In the genomic region with DNA sequence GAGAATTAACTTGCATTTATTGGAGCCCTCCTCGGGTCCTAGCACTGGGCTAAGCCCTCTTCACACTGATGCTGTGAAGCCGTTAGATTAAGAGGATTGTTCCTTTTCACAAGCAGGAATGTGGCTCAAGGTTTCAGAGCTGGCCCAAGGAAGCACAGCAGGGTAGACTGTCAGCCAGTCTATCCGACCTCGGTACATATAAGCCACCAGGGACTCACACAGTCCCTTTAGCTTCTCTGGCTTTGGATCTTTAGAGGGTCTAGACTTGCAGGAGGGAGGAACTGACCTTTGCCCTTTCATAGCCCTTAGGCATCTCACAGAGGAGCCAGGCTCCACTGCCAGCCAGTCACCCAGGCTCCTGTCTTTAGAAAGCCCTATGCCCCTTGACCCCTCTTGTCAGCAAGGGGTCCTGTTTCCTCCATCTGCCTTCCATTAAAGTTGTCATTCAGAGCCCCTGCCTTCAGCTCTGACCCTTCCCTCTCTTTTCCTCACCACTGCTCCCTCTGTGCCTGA, we compare ENCODE assay signal across 7 mouse cellular contexts. TPM values are rescaled to one million over a fixed set of nuclear protein-coding genes. Genes with fewer than 3 reads are reported as not detected.
DNase-seq lines count a peak whose midpoint lies in the region; ATAC-seq and TF ChIP-seq lines count a peak whose summit lies in the region.

A gene (minus strand): TSS at position 51 of the 513 bp plus-strand sequence.

- no peak for DNase-seq in lung, adult 18-20 months
- DNase-seq in embryo, embryonic 10 days (ENCODE audit: low spot score), result peak; percentile 90
- no peak for DNase-seq in hindbrain, embryonic 11.5 days (ENCODE audit: low spot score)
- no peak for DNase-seq in liver, embryonic 14.5 days (ENCODE audit: low read depth in 3 of 3, low spot score in 3 of 3)
- DNase-seq in retina, embryonic 14.5 days (ENCODE audit: low spot score), result no peak
- DNase-seq in cerebellum, adult 11-12 months, result no peak

- no peak within 1 kb of the TSS for H3K4me3 ChIP-seq in lung, embryonic 15.5 days
- no peak within 1 kb of the TSS for H3K4me3 ChIP-seq in hindbrain, embryonic 11.5 days (ENCODE audit: low read depth, low read length)
- no peak within 1 kb of the TSS for H3K4me3 ChIP-seq in liver, embryonic 14.5 days (ENCODE audit: insufficient read depth in 1 of 2, low read depth in 2 of 2, low read length in 2 of 2)

- H3K36me3 ChIP-seq in lung, embryonic 15.5 days, result peaks cover 15% of the 10 kb centered on the region
- H3K36me3 ChIP-seq in hindbrain, embryonic 11.5 days (ENCODE audit: control insufficient read depth, insufficient read depth, low read length), result no peaks in the 10 kb centered on the region; the same call in 1 of the 2 replicates
- H3K36me3 ChIP-seq in liver, embryonic 14.5 days (replicated peaks; ENCODE audit: control insufficient read depth, insufficient read depth, low read depth), result peaks cover 15% of the 10 kb centered on the region

- no peak within 1 kb of the TSS for H3K4me2 ChIP-seq in lung, embryonic 15.5 days
- H3K4me2 ChIP-seq in hindbrain, embryonic 11.5 days (replicated peaks; ENCODE audit: low read depth, low read length), result no peak within 1 kb of the TSS
- H3K4me2 ChIP-seq in liver, embryonic 14.5 days (ENCODE audit: low read depth), result no peak within 1 kb of the TSS

- H3K27ac ChIP-seq in lung, embryonic 15.5 days, result no peak within 1 kb of the TSS
- no peak within 1 kb of the TSS for H3K27ac ChIP-seq in hindbrain, embryonic 11.5 days (ENCODE audit: low read depth, low read length)
- H3K27ac ChIP-seq in liver, embryonic 14.5 days, result no peak within 1 kb of the TSS

- no peak for TF ChIP-seq EP300 in liver, embryonic 14.5 days (IDR thresholded peaks at IDR 0.05; ENCODE audit: low read depth)

- no peak within 1 kb of the TSS for H3K9ac ChIP-seq in lung, embryonic 15.5 days
- no peak within 1 kb of the TSS for H3K9ac ChIP-seq in hindbrain, embryonic 11.5 days (ENCODE audit: low read depth, low read length)
- H3K9ac ChIP-seq in liver, embryonic 14.5 days (replicated peaks), result no peak within 1 kb of the TSS

- H3K9me3 ChIP-seq in lung, embryonic 15.5 days, result no peaks in the 10 kb centered on the region
- no peaks in the 10 kb centered on the region for H3K9me3 ChIP-seq in hindbrain, embryonic 11.5 days (ENCODE audit: control insufficient read depth, low read length)
- no peaks in the 10 kb centered on the region for H3K9me3 ChIP-seq in liver, embryonic 14.5 days (ENCODE audit: control insufficient read depth, low read length)

- H3K27me3 ChIP-seq in lung, embryonic 15.5 days, result no peaks in the 10 kb centered on the region
- no peaks in the 10 kb centered on the region for H3K27me3 ChIP-seq in hindbrain, embryonic 11.5 days (ENCODE audit: control insufficient read depth, insufficient read depth, low read length)
- no peaks in the 10 kb centered on the region for H3K27me3 ChIP-seq in liver, embryonic 14.5 days (ENCODE audit: control insufficient read depth, insufficient read depth, low read length)

- ATAC-seq in lung, embryonic 15.5 days (ENCODE audit: borderline replicate concordance, extremely low read depth, low FRiP score, low TSS enrichment), result no peak
- ATAC-seq in hindbrain, embryonic 11.5 days (ENCODE audit: low FRiP score), result no peak
- ATAC-seq in liver, embryonic 14.5 days (ENCODE audit: insufficient read depth), result no peak

- WGBS in lung, embryonic 15.5 days, result 27% methylated on average over 4 of the region's 4 CpGs
- 10% methylated on average over 4 of the region's 4 CpGs for WGBS in hindbrain, embryonic 11.5 days
- 45% methylated on average over 4 of the region's 4 CpGs for WGBS in liver, embryonic 14.5 days (ENCODE audit: insufficient replicate concordance)

- H3K4me1 ChIP-seq in lung, embryonic 15.5 days, result peaks cover 15% of the 10 kb centered on the region
- peaks cover 10% of the 10 kb centered on the region for H3K4me1 ChIP-seq in hindbrain, embryonic 11.5 days (replicated peaks; ENCODE audit: control insufficient read depth, insufficient read depth, low read length)
- peaks cover 18 to 23% of the 10 kb centered on the region in 2 experiments for H3K4me1 ChIP-seq in liver, embryonic 14.5 days (replicated peaks; ENCODE audit: control insufficient read depth in 2 of 2, insufficient read depth in 2 of 2, low read length in 1 of 2)

- no peak for TF ChIP-seq CTCF in liver, embryonic 14.5 days (IDR thresholded peaks at IDR 0.05; ENCODE audit: low read depth)

RNA-seq across cellular contexts. Expression of the gene that starts here (rescaled TPM):
- 31.8 and 34.0 TPM in 2 replicates for polyA plus RNA-seq in lung, embryonic 15.5 days (2015; fragmentation: Nextera tagmentation; extraction: Ambion mirVana)
- polyA plus RNA-seq in hindbrain, embryonic 11.5 days (2014; fragmentation: Nextera tagmentation; extraction: Ambion mirVana), result 26.0 and 28.5 TPM in 2 replicates
- 25.8 and 27.0 TPM in 2 replicates for polyA plus RNA-seq in liver, embryonic 14.5 days (2012; rRNA removed)
- polyA plus RNA-seq in liver, embryonic 14.5 days (2014; fragmentation: Nextera tagmentation; extraction: Ambion mirVana), result 25.9 and 26.2 TPM in 2 replicates
